Comparison of ENCODE assay signal across 21 mouse cellular contexts in genomic region chr7:136214415-136214814, GRCm38 (mm10).
DNase-seq lines count a peak whose midpoint lies in the region; ATAC-seq and TF ChIP-seq lines count a peak whose summit lies in the region.
"Had no signal": no experiment of that assay in that cellular context is flagged by ENCODE, and none has a peak within 500 bp of the region (broad histone marks: within the 10 kb centered on the region; RNA-seq: fewer than 3 reads in every experiment).

No protein-coding gene starts in this region.

- H3K4me1 ChIP-seq in hindbrain, embryonic 11.5 days (replicated peaks; ENCODE audit: control insufficient read depth, insufficient read depth, low read length) = peaks cover 14% of the 10 kb centered on the region
- peaks cover 11% of the 10 kb centered on the region for H3K4me1 ChIP-seq in hindbrain, embryonic 16.5 days (ENCODE audit: control insufficient read depth, insufficient read depth, low read depth, low read length)
- peaks cover 43% of the 10 kb centered on the region for H3K4me1 ChIP-seq in embryonic facial prominence, embryonic 13.5 days
- peaks cover 40% of the 10 kb centered on the region for H3K4me1 ChIP-seq in limb, embryonic 14.5 days (ENCODE audit: control insufficient read depth, insufficient read depth, low read length)
- H3K4me1 ChIP-seq: megakaryocyte, embryonic 14.5 days had no signal

- no peak for TF ChIP-seq CTCF in gastrocnemius, adult 2 months (IDR thresholded peaks at IDR 0.05)

- no peak for ATAC-seq in hindbrain, embryonic 11.5 days (ENCODE audit: low FRiP score)
- no peak for ATAC-seq in hindbrain, embryonic 16.5 days
- ATAC-seq in embryonic facial prominence, embryonic 13.5 days (ENCODE audit: insufficient number of reproducible peaks, insufficient read depth, low FRiP score, low TSS enrichment, low read depth) = no peak
- peak; percentile 10; the same call in 1 of the 2 replicates for ATAC-seq in limb, embryonic 14.5 days (ENCODE audit: low FRiP score, low read depth)
- ATAC-seq: liver, postnatal 0 days had no signal

- no peak overlapping the region for H3K27ac ChIP-seq in hindbrain, embryonic 11.5 days (ENCODE audit: low read depth, low read length)
- H3K27ac ChIP-seq in hindbrain, embryonic 16.5 days (ENCODE audit: low read depth, low read length) = no peak overlapping the region
- peak overlapping the region; percentile 60 for H3K27ac ChIP-seq in embryonic facial prominence, embryonic 13.5 days
- peak overlapping the region; percentile 74 for H3K27ac ChIP-seq in limb, embryonic 14.5 days (replicated peaks; ENCODE audit: low read depth, low read length)
- H3K27ac ChIP-seq in gastrocnemius, adult 2 months = no peak overlapping the region
- H3K27ac ChIP-seq: heart, adult 2 months; left cerebral cortex, adult 2 months had no signal

- TF ChIP-seq POLR2A in limb, embryonic 14.5 days (IDR thresholded peaks at IDR 0.05; ENCODE audit: borderline replicate concordance, extremely low read depth, insufficient read depth, insufficient read length) = no peak

- peak; percentile 25 for DNase-seq in hindbrain, embryonic 11.5 days (ENCODE audit: low spot score)
- DNase-seq in embryo, embryonic 10.5 days (ENCODE audit: low spot score) = peak; percentile 47
- DNase-seq in limb, embryonic 14.5 days (ENCODE audit: low spot score) = peak; percentile 9
- no peak for DNase-seq in c-Kit-positive CD71-positive TER-119-positive erythroid progenitor cells, embryonic 14.5 days (ENCODE audit: low spot score)
- no peak for DNase-seq in gastrocnemius, adult 2 months
- no peak for DNase-seq in heart, postnatal 36 days
- DNase-seq: adrenal gland, postnatal 10 days; cerebellum, adult 18-20 months; gastrocnemius, postnatal 14 days; heart, adult 2 months; kidney, adult 8-10 months; liver; liver, postnatal 0 days; lung, postnatal 14 days; retina, postnatal 1 day; right cerebral cortex, postnatal 4 days; thymus, postnatal 36 days had no signal

- no peak overlapping the region for H3K4me3 ChIP-seq in hindbrain, embryonic 11.5 days (ENCODE audit: low read depth, low read length)
- H3K4me3 ChIP-seq in hindbrain, embryonic 16.5 days (ENCODE audit: low read length) = no peak overlapping the region
- no peak overlapping the region for H3K4me3 ChIP-seq in embryonic facial prominence, embryonic 13.5 days
- H3K4me3 ChIP-seq in limb, embryonic 14.5 days (replicated peaks; ENCODE audit: low read length) = no peak overlapping the region
- no peak overlapping the region for H3K4me3 ChIP-seq in gastrocnemius, adult 2 months
- H3K4me3 ChIP-seq: heart, adult 2 months; left cerebral cortex, adult 2 months; megakaryocyte, embryonic 14.5 days had no signal

- H3K4me2 ChIP-seq in hindbrain, embryonic 11.5 days (replicated peaks; ENCODE audit: low read depth, low read length) = no peak overlapping the region
- no peak overlapping the region for H3K4me2 ChIP-seq in hindbrain, embryonic 16.5 days (ENCODE audit: low read length)
- H3K4me2 ChIP-seq in embryonic facial prominence, embryonic 13.5 days = no peak overlapping the region
- H3K4me2 ChIP-seq in limb, embryonic 14.5 days (replicated peaks; ENCODE audit: low read depth, low read length, severe bottlenecking) = no peak overlapping the region

- 27% methylated on average over 4 of the region's 4 CpGs for WGBS in hindbrain, embryonic 11.5 days
- WGBS in hindbrain, embryonic 16.5 days = 65% methylated on average over 4 of the region's 4 CpGs
- 36% methylated on average over 4 of the region's 4 CpGs for WGBS in embryonic facial prominence, embryonic 13.5 days
- 21% methylated on average over 4 of the region's 4 CpGs for WGBS in limb, embryonic 14.5 days

- intact Hi-C loops in gastrocnemius, adult 2 months (cut with DNase I) = no loop called here
- intact Hi-C loops in heart, postnatal 36 days (cut with DNase I) = no loop called here

- no peaks in the 10 kb centered on the region for H3K36me3 ChIP-seq in hindbrain, embryonic 11.5 days (ENCODE audit: control insufficient read depth, insufficient read depth, low read length)
- no peaks in the 10 kb centered on the region for H3K36me3 ChIP-seq in hindbrain, embryonic 16.5 days (ENCODE audit: control insufficient read depth, insufficient read depth, low read length)
- no peaks in the 10 kb centered on the region for H3K36me3 ChIP-seq in embryonic facial prominence, embryonic 13.5 days
- H3K36me3 ChIP-seq in limb, embryonic 14.5 days (ENCODE audit: control insufficient read depth, insufficient read depth, low read length) = no peaks in the 10 kb centered on the region

- H3K27me3 ChIP-seq in hindbrain, embryonic 11.5 days (ENCODE audit: control insufficient read depth, insufficient read depth, low read length) = peaks cover 2% of the 10 kb centered on the region; the same call in 1 of the 2 replicates
- H3K27me3 ChIP-seq in hindbrain, embryonic 16.5 days (replicated peaks; ENCODE audit: control insufficient read depth, insufficient read depth, low read length) = no peaks in the 10 kb centered on the region
- peaks cover 54% of the 10 kb centered on the region for H3K27me3 ChIP-seq in embryonic facial prominence, embryonic 13.5 days
- peaks cover 11% of the 10 kb centered on the region for H3K27me3 ChIP-seq in limb, embryonic 14.5 days (ENCODE audit: control insufficient read depth, insufficient read depth, low read length)
- H3K27me3 ChIP-seq: megakaryocyte, embryonic 14.5 days had no signal

- no peak overlapping the region for H3K9ac ChIP-seq in hindbrain, embryonic 11.5 days (ENCODE audit: low read depth, low read length)
- H3K9ac ChIP-seq in hindbrain, embryonic 16.5 days (ENCODE audit: low read depth, low read length) = no peak overlapping the region
- no peak overlapping the region for H3K9ac ChIP-seq in embryonic facial prominence, embryonic 13.5 days
- H3K9ac ChIP-seq in limb, embryonic 14.5 days (ENCODE audit: low read depth, low read length, severe bottlenecking) = no peak overlapping the region
- H3K9ac ChIP-seq: liver, postnatal 0 days had no signal

- H3K9me3 ChIP-seq in hindbrain, embryonic 11.5 days (ENCODE audit: control insufficient read depth, low read length) = no peaks in the 10 kb centered on the region
- H3K9me3 ChIP-seq in hindbrain, embryonic 16.5 days (ENCODE audit: control insufficient read depth, low read length) = no peaks in the 10 kb centered on the region
- H3K9me3 ChIP-seq in embryonic facial prominence, embryonic 13.5 days = no peaks in the 10 kb centered on the region
- H3K9me3 ChIP-seq in limb, embryonic 14.5 days (ENCODE audit: control insufficient read depth, low read length) = no peaks in the 10 kb centered on the region

Comparison
In these comparisons a context has a peak if more than half of its experiments do, and no peak if none do; other contexts are left out.
1. DNase-seq: peak in hindbrain, embryonic 11.5 days (single experiment), embryo, embryonic 10.5 days (single experiment) and limb, embryonic 14.5 days (single experiment); none in c-Kit-positive CD71-positive TER-119-positive erythroid progenitor cells, embryonic 14.5 days (single experiment), gastrocnemius, adult 2 months (single experiment) and heart, postnatal 36 days (0 of 2).
2. H3K27ac ChIP-seq: peak in embryonic facial prominence, embryonic 13.5 days (single experiment) and limb, embryonic 14.5 days (single experiment); none in hindbrain, embryonic 11.5 days (single experiment), hindbrain, embryonic 16.5 days (single experiment) and gastrocnemius, adult 2 months (single experiment).